Mouse (Mus musculus) limb, embryonic 14.5 days (tissue): ENCODE results near the gene Coro1c. TPM values are rescaled to one million over a fixed set of nuclear protein-coding genes. Genes with fewer than 3 reads are reported as not detected.

ENCODE experiments used
- ATAC-seq: fragments of 200-750 bp; cut with Nextera tagmentation; 2 replicates; pipeline ENCODE4 v1.8.0; 2017; ENCODE audit warnings: low read depth, moderate number of reproducible peaks, moderate TSS enrichment; ENCODE audit not compliant: low FRiP score
- DNase-seq: peaks from one replicate; pipeline ENCODE4 v3.0.0-alpha.2; 2015; ENCODE audit warnings: low spot score
- H3K27ac ChIP-seq: fragments of 300-500 bp; sonication (generic); replicated peaks from 2 replicates; pipeline ENCODE4 v1.5.1; 2014; ENCODE audit warnings: low read depth, mild to moderate bottlenecking, low read length, moderate library complexity, mixed read lengths
- H3K27me3 ChIP-seq: fragments of 300-500 bp; sonication (generic); 2 replicates; pipeline ENCODE4 v1.6.1; 2014; ENCODE audit warnings: low read length, mixed read lengths; ENCODE audit not compliant: control insufficient read depth, insufficient read depth
- H3K36me3 ChIP-seq: fragments of 300-500 bp; sonication (generic); 2 replicates; pipeline ENCODE4 v1.6.1; 2014; ENCODE audit warnings: mild to moderate bottlenecking, low read length, moderate library complexity, mixed read lengths; ENCODE audit not compliant: control insufficient read depth, insufficient read depth
- H3K4me1 ChIP-seq: fragments of 300-500 bp; sonication (generic); 2 replicates; pipeline ENCODE4 v1.6.1; 2014; ENCODE audit warnings: antibody characterized with exemption, low read length, mixed read lengths; ENCODE audit not compliant: control insufficient read depth, insufficient read depth
- H3K4me2 ChIP-seq: fragments of 300-500 bp; sonication (generic); replicated peaks from 2 replicates; pipeline ENCODE4 v1.6.1; 2014; ENCODE audit warnings: low read depth, mild to moderate bottlenecking, low read length, moderate library complexity; ENCODE audit not compliant: severe bottlenecking
- H3K4me3 ChIP-seq: fragments of 300-500 bp; sonication (generic); replicated peaks from 2 replicates; pipeline ENCODE4 v1.5.1; 2014; ENCODE audit warnings: low read length
- H3K9ac ChIP-seq: fragments of 300-500 bp; sonication (generic); 2 replicates; pipeline ENCODE4 v1.6.1; 2014; ENCODE audit warnings: mild to moderate bottlenecking, low read depth, low read length, moderate library complexity; ENCODE audit not compliant: severe bottlenecking
- H3K9me3 ChIP-seq: fragments of 300-500 bp; sonication (generic); 2 replicates; pipeline ENCODE4 v1.6.1; 2016; ENCODE audit warnings: low read length; ENCODE audit not compliant: control insufficient read depth
- POLR2A ChIP-seq: fragments of 200-500 bp; IDR thresholded peaks from 2 replicates; pipeline ENCODE4 v1.8.0; 2012; ENCODE audit warnings: inconsistent platforms, mild to moderate bottlenecking, moderate library complexity, borderline replicate concordance; ENCODE audit not compliant: insufficient read depth, insufficient read length; ENCODE audit errors: extremely low read depth
- WGBS: fragments of 180-500 bp; shearing (Covaris S2); extraction: QIAGEN DNeasy Blood & Tissue Kit; methylation state at CpG from one replicate; pipeline ENCODE4 v1.1.7; 2014; 5-methylcytosine and 5-hydroxymethylcytosine counted together
- polyA plus RNA-seq, 2 experiments: library from polyadenylated mRNA; depleted of rRNA in 1 of 2; stranded (reverse) in 1 of 2; unstranded in 1 of 2; fragments of >200 nt; fragmentation: Nextera tagmentation in 1 of 2; extraction: Ambion mirVana in 1 of 2; gene quantifications; 2 replicates each; pipeline versions ENCODE4 v1.2.1 to v1.2.3; 2012 to 2014

Gene Coro1c
- polyA plus RNA-seq, 2 experiments: 68.9 to 92.4 TPM

DNA sequence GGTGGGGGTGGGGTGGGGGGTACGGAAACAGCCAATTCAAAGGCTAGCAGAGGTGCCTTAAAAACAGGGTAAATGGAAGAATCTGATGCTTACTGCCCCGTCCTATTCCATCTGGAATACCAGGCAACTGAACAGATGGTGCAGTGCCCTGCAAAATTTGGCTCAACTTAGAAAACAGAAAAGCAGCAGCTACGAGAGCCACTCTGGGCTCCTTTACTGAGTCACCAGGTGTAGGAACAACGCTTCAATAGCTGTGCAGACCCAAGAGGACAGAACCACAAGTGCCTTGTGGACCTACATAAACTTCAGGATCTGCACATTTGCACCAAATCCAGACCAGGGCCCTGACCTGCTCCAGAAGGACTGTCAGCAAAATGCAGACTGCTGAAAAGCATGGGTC lies 46.1 kb downstream of the Coro1c start:
- no peak overlapping the region for H3K4me3 ChIP-seq
- TF ChIP-seq POLR2A: no peak
- no peak overlapping the region for H3K27ac ChIP-seq
- no peak overlapping the region for H3K4me2 ChIP-seq
- no peaks in the 10 kb centered on the region for H3K9me3 ChIP-seq
- H3K27me3 ChIP-seq: no peaks in the 10 kb centered on the region
- H3K36me3 ChIP-seq: peaks cover 18% of the 10 kb centered on the region
- H3K4me1 ChIP-seq: peaks cover 11% of the 10 kb centered on the region
- ATAC-seq: no peak
- 88% methylated on average over 4 of the region's 4 CpGs for WGBS
- DNase-seq: no peak
- no peak overlapping the region for H3K9ac ChIP-seq

- Histone ChIP-seq H3K36me3 (peaks cover 18% of the 10 kb centered on the region), H3K27me3 (no peaks in the 10 kb centered on the region), H3K4me2 (no peak overlapping the region), H3K27ac (no peak overlapping the region), H3K4me1 (peaks cover 11% of the 10 kb centered on the region), H3K9ac (no peak overlapping the region), H3K9me3 (no peaks in the 10 kb centered on the region), H3K4me3 (no peak overlapping the region)
- ATAC-seq (no peak), DNase-seq (no peak)
- TF ChIP-seq POLR2A: no peak
- WGBS: 92% methylated on average over 8 of the region's 8 CpGs
These were observed 47.3 kb downstream of the Coro1c start for GRCm38 (mm10) chr5:113861294-113861693.

- DNase-seq: no peak
- 44% methylated on average over 5 of the region's 5 CpGs for WGBS
- Histone ChIP-seq H3K27me3 (no peaks in the 10 kb centered on the region), H3K9ac (no peak overlapping the region), H3K27ac (no peak overlapping the region), H3K9me3 (no peaks in the 10 kb centered on the region), H3K4me3 (no peak overlapping the region), H3K4me2 (no peak overlapping the region), H3K36me3 (peaks cover 14% of the 10 kb centered on the region), H3K4me1 (peaks cover 11% of the 10 kb centered on the region)
- no peak for ATAC-seq
- no peak for TF ChIP-seq POLR2A
These were observed 49.6 kb downstream of the Coro1c start for GRCm38 (mm10) chr5:113858971-113859370.

DNA sequence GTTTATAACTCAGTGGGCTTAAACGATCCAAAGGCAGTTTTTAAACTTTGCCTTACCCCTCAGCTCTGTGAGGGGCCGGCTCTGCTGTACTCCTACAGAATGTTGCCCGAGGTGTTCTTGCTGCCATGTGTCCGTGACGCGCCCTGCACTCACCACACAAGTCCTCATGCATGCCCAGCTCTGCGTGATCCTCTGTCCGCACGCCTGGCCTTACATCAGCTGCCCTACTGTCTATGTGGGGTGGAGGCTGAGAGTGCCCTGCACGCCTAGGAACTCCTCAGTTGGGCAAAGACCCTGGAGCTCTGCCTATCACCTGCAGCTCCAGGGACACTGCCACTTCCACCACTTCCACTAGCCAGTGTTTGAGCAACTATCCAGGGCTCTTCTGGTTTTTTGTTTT lies 50.0 kb downstream of the Coro1c start:
- 61% methylated on average over 10 of the region's 10 CpGs for WGBS
- Histone ChIP-seq H3K27ac (0 out of 2 replicates have a peak overlapping the region, but pooled peaks have one; percentile 13), H3K4me3 (no peak overlapping the region), H3K27me3 (no peaks in the 10 kb centered on the region), H3K9me3 (no peaks in the 10 kb centered on the region), H3K4me2 (no peak overlapping the region), H3K9ac (no peak overlapping the region), H3K36me3 (peaks cover 10% of the 10 kb centered on the region; the same call in 1 of the 2 replicates), H3K4me1 (peaks cover 11% of the 10 kb centered on the region)
- TF ChIP-seq POLR2A: no peak
- ATAC-seq (no peak), DNase-seq (no peak)

DNA sequence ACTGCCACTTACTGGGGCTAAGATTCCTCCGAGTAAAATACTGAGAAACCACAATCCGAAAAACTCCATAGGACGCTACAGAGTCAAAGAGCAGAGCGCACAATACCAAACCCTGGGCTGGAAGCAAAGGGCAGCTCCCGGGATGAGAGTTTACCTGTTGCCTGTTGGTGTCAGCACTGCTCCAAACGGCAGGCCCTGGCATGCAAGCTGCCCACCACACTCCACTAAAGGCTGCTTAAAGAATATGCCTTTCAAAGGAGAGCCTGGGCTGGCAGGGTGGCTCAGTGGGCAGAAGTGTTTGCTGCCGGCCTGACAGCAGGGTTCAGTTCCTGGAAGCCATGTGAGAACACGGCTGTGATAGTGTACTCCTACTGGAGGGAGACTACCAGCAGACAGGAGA lies 50.9 kb downstream of the Coro1c start:
- no peak overlapping the region for H3K9ac ChIP-seq
- DNase-seq (no peak), ATAC-seq (no peak)
- H3K4me3 ChIP-seq: no peak overlapping the region
- H3K27me3 ChIP-seq: no peaks in the 10 kb centered on the region
- no peak overlapping the region for H3K4me2 ChIP-seq
- no peak overlapping the region for H3K27ac ChIP-seq
- peaks cover 11% of the 10 kb centered on the region for H3K4me1 ChIP-seq
- H3K36me3 ChIP-seq: peaks cover 7% of the 10 kb centered on the region; the same call in 1 of the 2 replicates
- H3K9me3 ChIP-seq: no peaks in the 10 kb centered on the region
- 63% methylated on average over 8 of the region's 8 CpGs for WGBS
- no peak for TF ChIP-seq POLR2A

DNA sequence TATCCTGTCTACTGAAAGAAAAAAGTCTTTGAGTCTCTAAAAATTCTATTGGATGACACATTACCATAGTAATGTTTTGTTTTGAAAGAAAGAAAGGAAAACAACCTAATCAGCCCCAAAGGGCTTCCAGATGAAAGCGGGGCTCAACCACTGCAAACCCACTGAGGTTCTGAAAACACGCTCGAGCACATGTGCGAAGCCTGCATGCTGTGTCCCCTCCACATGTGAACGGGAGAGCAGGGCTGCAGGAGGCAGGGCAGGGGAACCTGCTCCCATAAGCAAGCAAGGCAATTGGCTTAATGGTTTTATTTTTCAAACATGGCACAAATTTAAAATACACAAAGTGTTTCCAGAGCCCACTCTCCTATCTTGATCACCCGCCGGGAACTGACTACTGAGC lies 51.9 kb downstream of the Coro1c start:
- 65% methylated on average over 7 of the region's 7 CpGs for WGBS

More for the DNA sequence above, 51.9 kb downstream of the Coro1c start:
- Histone ChIP-seq H3K36me3 (peaks cover 13% of the 10 kb centered on the region; the same call in 1 of the 2 replicates), H3K4me2 (no peak overlapping the region), H3K9ac (no peak overlapping the region), H3K27ac (no peak overlapping the region), H3K9me3 (no peaks in the 10 kb centered on the region), H3K4me1 (peaks cover 11% of the 10 kb centered on the region), H3K27me3 (no peaks in the 10 kb centered on the region), H3K4me3 (no peak overlapping the region)
- DNase-seq: no peak
- ATAC-seq: no peak
- TF ChIP-seq POLR2A: no peak
